Mouse (Mus musculus) natural killer cell, adult 2 months (primary cell): Measurements from ENCODE around the gene Sbsn.
"Not testable (repeated sequence)": the region's sequence is repeated elsewhere in the genome, so short reads cannot be mapped to it uniquely, and the experiment has no call there.

Source experiments
- DNase-seq, 2 experiments: peaks; one replicate each; pipeline ENCODE4 v3.0.0; 2022; ENCODE audit warnings: low spot score in 2 of 2

The Sbsn gene

DNA sequence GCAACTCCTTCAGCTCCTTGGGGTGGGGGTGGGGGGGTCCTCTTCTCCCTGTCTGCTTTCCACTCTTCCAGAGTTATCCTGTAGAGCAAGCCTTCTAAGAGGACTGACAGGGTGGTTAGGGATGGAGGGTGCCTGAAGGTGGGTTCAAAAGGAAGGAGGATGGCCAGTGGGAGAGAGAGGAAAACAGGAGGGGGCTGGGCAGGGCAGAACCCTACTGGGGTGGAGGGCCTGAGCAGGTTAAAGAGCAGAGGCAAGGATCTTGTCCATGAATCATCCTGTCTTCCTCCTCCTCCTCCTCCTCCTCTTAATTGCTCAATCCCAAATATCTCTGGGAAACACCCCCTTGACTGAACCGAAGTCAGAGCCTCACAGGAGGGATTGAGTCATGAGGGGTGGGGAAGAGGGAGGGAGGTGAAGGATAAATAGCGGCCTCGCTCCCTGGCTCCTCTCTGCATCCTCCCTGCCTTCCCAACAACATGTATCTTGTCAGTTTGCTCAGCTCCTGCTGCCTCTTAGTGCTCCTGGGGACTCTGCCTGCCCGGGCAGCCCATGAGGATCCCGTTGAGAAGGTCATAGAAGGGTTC is at the start of gene Sbsn:
Gene Sbsn, plus strand, starts transcription at position 386 of the 584 bp plus-strand sequence.
- DNase-seq, result no peak

DNA sequence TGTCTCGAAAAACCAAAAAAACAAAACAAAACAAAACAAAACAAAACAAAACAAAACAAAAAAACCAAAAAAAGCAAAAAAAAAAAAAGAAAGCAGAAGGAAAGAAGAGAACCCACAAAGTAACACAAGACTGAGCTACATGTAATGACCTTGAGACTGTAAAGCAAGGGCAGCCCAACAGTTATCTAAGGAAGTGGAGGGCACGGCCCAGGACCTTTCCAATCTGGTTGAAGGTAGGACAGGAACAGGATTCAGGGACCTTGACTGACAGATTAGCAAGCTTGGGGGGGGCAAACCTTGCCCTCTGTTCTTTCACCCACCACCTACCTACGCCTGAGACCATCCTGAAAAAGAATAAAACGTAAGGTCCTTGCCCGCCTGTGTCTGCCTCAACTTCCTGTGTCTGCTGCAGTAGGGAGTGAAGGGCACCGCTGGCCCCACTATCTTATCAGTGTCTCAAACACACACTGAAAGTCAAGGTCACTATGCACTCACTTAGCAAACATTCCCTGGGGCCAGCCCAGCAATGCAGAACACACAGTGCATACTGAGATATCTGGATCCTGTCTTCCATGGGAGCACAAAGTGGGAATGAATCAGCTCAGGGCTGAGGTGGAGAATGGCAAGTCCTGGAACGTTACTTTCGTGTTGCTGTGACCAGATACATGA is 44.9 kb upstream of the Sbsn start:
- DNase-seq, result no peak

DNA sequence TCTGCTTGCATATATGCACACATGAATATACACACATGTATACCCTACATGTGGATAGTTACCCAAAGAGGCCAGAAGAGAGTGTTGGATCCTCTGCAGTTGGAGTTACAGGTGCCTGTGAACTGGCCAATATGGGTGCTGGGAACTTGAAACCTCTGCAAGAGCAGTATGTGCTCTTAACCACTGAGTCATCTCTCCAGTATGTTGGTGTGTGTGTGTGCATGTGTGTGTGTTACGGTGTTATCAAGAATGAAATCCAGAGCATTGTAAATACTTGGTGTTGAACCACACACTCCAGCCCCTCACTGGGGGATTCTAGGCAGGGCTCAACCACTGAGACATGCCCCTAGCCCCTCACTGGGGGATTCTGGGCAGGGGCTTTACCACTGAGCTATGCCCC is 43.8 kb upstream of the Sbsn start:
- DNase-seq, result no peak

DNA sequence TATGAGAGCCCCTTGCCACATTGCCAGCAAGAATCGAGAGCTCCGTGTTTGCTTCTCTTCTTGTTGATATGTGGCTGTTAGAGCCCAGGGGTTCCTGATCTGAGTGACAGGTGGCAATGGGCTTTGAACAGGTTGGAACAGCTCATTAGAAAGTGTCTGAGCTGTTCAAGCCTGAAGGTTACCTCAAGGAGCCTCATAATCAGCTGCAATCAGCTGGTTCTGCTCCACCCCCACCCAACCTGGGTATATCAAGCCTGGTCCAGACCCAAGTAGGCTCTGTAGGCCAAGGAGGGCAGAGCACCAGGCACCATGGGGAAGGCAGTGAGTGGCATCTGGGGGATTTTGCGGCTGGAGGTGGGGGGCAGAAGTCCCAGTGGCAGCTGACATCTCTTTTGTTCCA is 39.3 kb upstream of the Sbsn start, which contains the start of gene Atp4a:
Gene Atp4a, plus strand, starts transcription at position 268 of the 400 bp plus-strand sequence.
- no peak for DNase-seq

DNA sequence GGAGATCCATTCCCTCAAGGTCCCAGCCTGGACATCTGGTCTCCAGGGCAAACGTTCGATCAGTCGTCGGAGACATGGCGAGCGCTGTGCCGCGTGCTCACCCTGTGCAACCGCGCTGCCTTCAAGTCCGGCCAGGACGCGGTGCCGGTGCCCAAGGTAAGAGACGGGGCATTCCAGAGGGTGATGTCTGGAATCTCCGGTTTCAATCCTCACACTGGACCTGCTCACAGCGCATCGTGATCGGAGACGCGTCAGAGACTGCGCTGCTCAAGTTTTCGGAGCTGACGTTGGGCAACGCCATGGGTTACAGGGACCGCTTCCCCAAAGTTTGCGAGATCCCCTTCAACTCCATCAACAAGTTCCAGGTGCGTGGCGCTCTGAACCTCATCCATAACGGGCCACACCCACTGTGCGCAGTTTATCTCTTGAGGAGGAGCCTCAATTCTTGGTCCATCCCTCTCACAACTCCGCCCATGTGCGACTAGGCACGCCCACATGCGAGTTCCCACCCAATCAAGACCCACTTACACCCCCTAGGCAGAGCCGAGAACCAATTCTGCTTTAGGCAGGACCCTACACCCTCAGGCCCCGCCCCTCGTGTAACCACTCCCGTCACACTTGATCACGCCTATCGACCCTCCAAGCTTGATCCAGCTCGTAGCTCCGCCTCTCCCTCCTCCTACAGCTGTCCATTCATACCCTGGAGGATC is 34.1 kb upstream of the Sbsn start:
- DNase-seq, result peak; percentile 55 to 77

DNA sequence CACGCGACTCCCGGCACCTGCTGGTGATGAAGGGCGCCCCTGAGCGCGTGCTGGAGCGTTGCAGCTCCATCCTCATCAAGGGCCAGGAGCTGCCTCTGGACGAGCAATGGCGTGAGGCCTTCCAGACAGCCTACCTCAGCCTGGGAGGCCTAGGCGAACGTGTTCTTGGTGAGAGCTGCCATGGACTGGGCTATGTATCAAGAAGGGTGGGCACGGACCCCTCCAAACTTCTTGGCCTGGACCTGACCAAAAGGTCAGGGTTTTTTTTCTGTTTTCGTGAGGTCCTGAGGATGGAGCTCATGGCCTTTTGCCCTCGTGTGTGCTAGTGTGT is 33.6 kb upstream of the Sbsn start:
- DNase-seq, result no peak

DNA sequence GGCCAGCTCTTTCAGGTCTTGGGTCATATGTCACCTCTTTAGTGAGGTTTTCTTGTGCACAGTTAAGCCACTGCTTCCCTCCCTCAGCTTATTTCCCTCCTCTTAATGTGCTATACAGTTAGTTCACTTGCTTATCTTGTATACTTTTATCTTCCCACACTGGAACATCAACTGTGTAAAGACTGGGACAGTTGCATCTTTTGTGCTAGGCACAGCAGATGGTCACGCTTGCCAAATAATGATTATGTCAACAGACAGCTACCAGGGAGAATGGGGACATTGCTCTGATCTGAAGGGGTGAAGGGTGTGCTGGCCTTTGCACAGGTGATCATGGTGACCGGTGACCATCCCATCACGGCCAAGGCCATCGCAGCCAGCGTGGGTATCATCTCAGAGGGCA is 31.6 kb upstream of the Sbsn start:
- DNase-seq, result no peak

DNA sequence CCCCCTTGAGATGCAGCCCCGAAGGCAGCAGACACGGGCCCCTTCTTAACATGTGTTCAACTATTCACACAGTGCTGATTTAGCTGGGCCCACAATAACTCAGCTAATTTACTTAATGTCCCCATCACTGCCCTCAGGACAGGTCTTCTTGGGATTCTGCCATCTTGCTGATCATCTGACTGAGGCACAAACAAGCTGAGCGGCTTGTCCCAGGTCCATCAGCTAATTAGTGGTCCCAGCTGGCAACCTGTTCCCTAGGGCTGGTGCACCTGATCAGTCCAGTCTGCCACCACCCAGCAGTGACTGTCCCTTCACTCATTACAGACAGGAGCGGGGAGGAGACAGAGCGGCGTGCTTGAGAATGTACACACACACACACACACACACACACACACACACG is 30.0 kb upstream of the Sbsn start:
- no peak for DNase-seq

DNA sequence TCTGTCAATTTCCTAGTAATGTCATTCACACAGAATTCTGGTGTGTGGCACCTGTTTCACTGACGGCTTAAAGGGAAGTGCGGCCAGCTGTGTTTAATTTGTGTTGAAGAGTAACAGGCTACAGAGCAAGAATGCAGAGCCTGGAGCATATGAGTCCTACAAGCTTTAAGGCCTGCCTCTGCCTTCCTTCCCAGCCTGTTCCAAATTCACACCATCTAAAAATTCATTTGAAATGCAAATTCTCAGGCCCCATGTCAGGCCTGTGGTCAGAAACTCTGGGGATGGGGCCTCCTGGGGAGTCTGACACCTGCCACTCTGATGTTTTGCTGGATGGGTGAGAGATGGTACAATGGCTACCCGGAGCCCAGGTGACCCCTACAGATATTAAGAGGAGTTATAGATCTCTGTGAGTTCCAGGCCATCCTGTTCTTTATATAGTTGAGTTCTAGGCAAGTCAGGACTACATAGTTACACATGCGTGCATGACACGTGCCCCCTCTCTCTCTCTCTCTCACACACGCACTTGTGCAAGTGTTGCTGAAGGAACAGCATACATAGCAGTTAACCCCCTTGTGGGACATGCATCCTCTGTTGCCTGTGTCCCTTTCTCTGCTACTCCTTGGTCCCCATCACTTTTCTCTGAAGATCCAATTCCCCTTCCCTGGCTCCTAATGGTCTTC is 27.9 kb upstream of the Sbsn start:
- DNase-seq, result no peak

DNA sequence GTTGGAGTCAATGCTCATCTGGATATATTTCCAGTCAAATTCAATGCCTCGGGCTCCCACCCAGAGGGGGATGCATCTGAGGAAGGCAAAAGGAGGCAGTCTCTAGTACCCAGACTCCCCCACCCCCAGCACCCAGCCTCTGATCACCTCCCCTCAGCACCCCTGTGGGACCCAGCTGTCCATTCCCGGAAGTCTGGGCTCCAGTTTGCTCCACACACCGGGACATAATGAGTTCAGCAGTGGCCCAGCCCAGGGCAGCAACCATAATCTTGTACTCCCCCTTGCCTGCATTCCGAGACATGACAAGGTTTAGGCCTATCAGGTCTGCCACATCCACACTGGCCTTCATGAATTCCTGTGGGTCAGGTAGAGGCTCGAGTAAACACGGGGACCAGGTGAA is 23.1 kb upstream of the Sbsn start:
- no peak for DNase-seq

DNA sequence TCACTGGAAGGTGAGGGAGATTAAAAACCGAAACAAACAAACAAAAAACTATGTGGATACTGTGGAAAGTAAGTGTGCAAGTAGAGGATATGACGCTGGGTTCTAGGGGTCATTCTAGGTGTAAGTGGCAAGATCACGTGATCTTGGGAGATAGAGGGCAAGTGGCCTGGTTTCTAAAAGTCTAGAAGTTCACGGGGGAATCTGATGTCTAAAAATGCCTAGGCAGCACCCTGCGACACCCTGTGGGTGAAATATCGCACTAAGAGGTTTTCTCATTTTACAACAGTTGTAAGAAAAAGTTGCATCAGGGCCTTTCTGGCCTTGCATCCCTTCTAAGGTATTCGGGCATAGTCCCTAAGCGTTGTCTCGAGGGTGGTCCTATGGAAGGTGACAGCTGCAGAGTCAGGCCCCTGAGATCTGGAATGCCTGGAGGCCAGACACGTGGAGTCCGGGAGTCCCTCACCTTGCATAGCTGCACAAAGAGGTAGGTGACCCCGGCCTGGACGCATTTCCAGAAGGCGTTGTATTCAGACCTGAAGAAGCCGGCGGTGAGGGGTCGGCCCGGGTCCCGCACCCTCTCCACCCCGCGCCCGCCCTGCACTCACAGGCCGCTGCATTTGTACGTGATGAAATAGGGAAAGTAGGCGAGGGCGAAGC is 22.4 kb upstream of the Sbsn start:
- DNase-seq, result no peak

DNA sequence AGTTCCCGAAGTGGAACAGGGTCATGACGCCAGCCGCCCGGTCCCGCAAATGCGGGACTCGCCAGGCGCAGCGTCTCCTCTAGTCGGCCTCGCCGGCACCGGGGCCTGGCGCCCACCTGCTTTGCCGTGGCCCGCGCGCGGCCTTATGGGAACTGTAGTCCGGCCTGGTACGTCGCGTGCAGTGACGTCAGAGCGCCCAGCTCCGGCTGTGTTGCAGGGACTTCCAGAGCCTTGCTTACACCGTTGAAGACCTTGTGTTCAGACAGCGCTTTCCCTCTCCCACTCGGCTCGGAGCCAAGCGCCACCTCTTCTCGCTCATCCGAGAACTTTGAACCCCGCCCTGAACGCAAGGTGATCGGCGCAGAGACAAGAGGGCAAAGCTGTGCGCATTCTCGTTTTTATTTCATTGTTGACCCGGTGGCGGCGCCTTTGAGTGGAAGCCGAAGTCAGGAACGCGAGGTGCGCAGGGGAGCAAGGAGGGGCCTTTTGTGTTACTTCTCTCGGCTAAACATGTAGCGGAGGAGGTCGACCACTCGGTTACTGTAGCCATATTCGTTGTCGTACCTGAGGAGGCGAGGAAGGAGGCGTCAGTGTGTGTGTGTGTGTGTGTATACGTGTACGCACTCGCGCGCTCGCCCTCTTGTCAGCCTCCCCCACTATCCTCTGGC is 21.7 kb upstream of the Sbsn start, which contains the start of gene Tmem147:
Gene Tmem147, minus strand, starts transcription at position 145 of the 668 bp plus-strand sequence.
- peak; percentile 81 to 89 for DNase-seq

DNA sequence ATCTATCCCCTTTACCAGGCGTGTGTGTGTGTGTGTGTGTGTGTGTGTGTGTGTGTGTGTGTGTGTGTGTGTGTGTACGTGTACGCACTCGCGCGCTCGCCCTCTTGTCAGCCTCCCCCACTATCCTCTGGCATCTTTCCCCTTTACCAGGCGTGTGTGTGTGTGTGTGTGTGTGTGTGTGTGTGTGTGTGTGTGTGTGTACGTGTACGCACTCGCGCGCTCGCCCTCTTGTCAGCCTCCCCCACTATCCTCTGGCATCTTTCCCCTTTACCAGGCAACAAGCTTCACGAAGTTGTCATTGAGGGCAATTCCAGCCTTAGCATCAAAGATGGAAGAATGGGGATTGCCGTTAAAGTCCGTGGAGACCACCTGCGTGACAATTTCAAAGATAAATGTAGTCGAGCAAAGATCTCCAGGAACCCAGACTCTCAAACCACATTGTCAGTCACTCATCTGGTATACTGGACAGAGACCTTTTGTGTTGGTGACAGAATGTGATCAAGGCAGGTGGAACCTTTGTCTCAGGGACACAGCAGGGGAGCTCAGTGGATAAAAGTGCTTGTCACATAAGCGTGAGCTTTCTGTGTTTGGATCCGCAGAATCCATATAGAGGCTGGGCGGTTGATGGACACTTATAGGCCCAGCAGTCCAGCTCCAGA is 21.1 kb upstream of the Sbsn start:
- DNase-seq, result not testable (repeated sequence)

DNA sequence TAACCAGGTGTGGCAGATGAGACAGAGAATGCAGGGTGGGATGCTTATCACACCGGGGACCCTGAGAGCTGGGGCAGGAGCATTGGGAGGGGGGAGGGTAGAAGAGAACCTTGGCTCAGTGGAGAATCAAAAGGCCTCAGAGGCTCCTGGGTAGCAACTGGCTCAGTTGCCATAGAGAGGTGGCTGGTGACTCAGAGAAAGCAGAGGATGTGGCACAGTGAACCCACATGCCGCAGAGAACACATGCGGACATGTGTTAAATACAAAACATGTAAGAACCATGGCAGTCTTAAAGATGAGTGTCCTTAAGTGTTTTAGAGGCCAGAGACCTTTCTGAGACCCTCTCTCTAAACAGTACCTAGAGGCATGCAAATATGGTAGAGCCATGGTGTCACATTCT is 15.1 kb upstream of the Sbsn start:
- DNase-seq, result peak; percentile 26 to 55

DNA sequence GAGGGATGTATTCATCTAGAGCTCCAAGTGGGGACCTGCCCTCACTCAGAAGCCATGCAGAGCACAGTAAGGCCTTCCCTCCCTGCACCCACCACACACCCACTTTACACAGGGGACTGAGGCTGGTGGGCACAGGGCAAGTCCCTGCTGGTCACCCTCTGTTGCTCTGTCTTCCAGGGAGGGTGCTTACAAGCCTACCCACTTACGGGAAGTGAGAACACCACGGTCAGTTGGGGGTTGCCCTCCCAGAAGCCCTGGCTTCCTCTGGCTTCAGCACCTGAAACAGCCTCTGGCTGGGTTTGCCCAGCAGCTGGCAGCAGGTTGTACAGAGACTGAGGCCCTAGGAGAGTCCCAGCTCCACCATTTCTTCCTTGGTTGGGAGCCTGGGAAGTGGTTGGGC is 8.7 kb upstream of the Sbsn start:
- peak; percentile 30 to 39 for DNase-seq

DNA sequence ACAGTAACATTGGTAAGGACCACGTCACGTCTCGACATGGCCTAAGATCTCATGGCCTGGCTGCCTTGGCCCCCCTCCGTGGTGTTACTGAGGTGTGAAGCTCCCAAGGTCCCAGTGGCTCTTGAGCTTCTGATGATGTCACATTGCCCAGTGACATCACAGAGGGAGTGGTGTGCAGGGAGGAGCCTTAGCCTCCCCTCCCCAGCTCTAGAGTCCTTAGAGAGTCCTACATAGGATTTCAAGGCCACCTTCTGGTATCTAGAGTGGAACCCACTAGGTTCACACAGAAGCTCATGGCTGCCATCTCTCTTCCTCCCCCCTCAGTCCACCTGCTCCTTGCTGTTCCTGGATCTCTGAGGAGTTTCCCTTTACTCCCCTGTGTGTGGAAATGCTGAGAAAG is 7.7 kb upstream of the Sbsn start, which contains the start of gene Gapdhs:
Gene Gapdhs, minus strand, starts transcription at position 65 of the 400 bp plus-strand sequence.
- DNase-seq, result not testable (repeated sequence)

DNA sequence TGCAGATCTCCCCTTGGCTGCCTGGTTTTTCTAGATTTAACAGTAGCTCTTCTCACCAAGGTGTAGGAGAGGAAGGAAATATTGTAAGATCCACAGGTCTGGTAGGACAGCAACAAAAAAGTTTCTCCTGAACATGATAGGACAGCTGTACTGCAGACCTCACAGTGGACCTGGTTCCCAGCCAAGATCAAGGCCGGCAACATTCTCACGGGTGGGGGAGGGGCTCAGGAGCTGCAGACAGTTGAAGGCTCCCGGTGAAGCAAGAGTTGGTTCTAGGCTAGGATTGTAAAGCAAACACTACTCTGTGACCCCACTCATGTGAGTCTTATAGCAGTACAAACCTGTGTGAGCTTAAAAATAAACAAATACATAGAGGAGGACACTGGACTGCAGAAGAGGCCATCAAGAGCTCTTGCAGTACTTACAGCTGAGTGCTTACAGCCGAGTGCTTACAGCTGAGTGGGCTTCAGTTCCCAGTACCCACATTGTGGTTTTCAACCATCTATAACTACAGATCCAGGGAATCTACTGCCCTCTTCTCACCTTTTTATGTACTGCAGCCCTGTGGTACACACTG is 7.2 kb upstream of the Sbsn start:
- DNase-seq, result no peak

DNA sequence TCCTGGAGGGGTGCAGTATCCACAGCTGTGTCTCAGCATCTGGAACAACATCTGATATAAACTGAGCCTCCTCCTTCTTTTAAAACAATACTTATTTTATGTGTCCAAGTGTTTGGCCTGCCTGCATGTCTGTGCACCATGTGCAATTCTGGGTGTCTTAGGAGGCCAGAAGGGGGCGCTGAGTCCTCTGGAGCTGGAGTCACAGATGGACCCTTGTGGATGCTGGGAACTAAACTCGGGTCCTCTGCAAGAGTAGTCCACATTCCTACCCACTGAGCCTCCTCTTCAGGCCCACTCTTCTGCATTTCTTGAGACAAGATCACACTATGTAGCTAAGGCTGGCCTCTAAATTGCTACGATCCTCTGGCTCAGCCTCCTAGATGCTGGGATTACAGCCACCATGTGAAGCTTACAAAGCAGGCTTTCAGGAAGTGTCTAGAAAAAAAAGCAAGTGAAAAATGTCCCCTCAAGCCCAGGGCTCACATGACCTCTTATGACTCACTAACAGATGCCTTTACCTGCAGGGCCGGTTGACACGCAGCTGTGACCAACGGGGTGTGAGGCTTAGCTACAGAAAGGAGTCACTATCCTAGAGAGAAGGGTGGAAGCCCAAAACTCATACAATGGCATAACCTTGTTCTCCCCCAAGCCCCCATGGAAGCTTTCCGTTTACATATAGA is 3.6 kb upstream of the Sbsn start:
- no peak for DNase-seq

DNA sequence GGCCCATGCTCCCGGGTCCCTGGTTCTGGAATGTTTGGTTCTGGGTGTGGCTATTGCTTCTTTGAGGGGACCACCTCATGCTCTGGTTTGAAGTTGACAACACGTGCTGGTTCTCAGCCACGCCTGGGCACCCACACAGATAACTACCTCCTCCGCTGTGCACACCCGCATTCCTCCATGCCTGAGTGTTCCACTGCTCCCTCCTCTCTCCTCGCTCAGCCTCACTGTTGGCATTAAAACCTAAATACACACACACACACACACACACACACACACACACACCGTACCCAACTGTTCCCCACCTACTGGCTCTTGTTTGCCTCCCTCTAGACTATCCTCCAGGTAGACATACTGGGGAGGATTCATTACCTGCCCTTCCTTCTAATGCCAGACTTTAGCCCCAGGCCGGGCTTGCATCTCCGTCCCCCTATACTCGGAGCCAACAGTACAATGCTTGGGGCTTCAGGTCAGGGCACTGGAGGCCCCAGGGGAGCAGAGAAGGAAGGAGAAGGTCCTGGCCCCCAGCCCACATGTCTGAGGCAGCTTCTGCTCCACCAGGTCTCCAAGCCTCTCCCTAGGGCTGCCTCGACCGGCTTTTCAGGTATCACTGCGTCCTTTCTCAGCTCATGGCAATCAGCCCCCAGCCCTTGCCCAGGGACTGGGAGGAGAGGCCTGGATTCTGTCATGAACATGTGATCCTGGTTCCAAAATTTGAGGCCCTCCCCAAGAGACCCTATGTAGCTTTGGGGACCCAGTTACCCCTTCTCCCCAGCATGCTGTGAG is 1.3 kb upstream of the Sbsn start:
- no peak for DNase-seq
